Mouse (Mus musculus) E14TG2a.4 (cell line): ENCODE data around the gene C77080.
A peak's percentile ranks its signal among the peaks of the same experiment; 100 is the strongest.

Experiments used
- H3K27me3 ChIP-seq: 2 replicates; pipeline ENCODE4 v1.6.1; 2014; ENCODE audit warnings: low read length, control low read depth; ENCODE audit not compliant: insufficient read depth
- H3K36me3 ChIP-seq: 2 replicates; pipeline ENCODE4 v1.6.1; 2014; ENCODE audit warnings: low read length, control low read depth; ENCODE audit not compliant: insufficient read depth
- H3K4me1 ChIP-seq: replicated peaks from 2 replicates; pipeline ENCODE4 v1.6.1; 2014; ENCODE audit warnings: low read depth, low read length, control low read depth
- H3K4me3 ChIP-seq: replicated peaks from 2 replicates; pipeline ENCODE4 v1.5.1; 2014; ENCODE audit warnings: mild to moderate bottlenecking, low read length
- H3K9me3 ChIP-seq: 2 replicates; pipeline ENCODE4 v1.6.1; 2014; ENCODE audit warnings: low read length, control low read depth
- CTCF ChIP-seq: conservative IDR thresholded peaks from 2 replicates; pipeline ENCODE4 v1.5.1; 2014; ENCODE audit warnings: low read length
- NANOG ChIP-seq: IDR thresholded peaks from 2 replicates; pipeline ENCODE4 v1.6.1; 2014; ENCODE audit warnings: borderline replicate concordance, low read length, mixed read lengths
- POU5F1 ChIP-seq: IDR thresholded peaks from 2 replicates; pipeline ENCODE4 v1.6.1; 2014; ENCODE audit warnings: low read length, borderline replicate concordance

The C77080 gene

DNA sequence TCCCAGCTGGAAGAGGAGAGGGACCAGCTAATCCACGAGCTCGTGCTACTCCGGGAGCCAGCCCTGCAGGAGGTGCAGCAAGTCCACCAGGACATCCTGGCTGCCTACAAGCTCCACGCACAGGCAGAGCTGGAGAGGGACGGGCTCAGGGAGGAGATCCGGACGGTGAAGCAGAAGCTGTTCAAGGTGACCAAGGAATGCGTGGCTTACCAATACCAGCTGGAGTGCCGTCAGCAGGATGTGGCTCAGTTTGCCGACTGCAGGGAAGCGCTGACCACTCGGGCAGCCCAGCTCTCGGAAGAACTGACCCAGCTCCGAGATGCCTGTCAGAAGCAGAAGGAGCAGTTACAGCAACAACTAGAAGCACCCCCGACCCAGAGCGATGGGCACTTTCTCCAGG, 32.5 kb upstream of the C77080 start:
- no peak for TF ChIP-seq NANOG
- TF ChIP-seq CTCF = no peak
- TF ChIP-seq POU5F1 = no peak
- Histone ChIP-seq H3K9me3 (no peaks in the 10 kb centered on the region), H3K4me1 (peaks cover 41% of the 10 kb centered on the region), H3K4me3 (peak overlapping the region; percentile 68), H3K36me3 (no peaks in the 10 kb centered on the region), H3K27me3 (peaks cover 31% of the 10 kb centered on the region)

DNA sequence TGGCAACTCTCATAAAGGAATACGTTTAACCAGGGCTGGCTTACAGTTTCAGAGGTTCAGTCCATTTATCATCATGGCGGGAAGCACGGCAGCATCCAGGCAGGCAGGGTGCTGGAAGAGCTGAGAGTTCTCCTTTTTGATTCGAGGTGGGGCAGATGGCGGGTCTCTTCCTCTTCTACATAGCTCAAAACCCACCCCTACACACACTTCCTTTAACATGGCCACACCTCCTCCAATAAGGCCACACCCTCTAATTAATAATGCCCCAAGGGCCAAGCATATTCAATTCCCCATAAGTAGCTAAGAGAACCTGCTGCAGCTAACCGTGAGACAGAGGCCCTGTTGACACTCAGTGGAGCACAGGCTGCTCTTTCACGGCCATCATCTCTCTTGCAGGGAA, 31.6 kb upstream of the C77080 start:
- H3K4me1 ChIP-seq = peaks cover 37% of the 10 kb centered on the region
- H3K27me3 ChIP-seq = peaks cover 40% of the 10 kb centered on the region
- no peak for TF ChIP-seq POU5F1
- no peak for TF ChIP-seq CTCF
- no peak for TF ChIP-seq NANOG
- H3K4me3 ChIP-seq = peak overlapping the region; percentile 68
- no peaks in the 10 kb centered on the region for H3K36me3 ChIP-seq
- no peaks in the 10 kb centered on the region for H3K9me3 ChIP-seq

DNA sequence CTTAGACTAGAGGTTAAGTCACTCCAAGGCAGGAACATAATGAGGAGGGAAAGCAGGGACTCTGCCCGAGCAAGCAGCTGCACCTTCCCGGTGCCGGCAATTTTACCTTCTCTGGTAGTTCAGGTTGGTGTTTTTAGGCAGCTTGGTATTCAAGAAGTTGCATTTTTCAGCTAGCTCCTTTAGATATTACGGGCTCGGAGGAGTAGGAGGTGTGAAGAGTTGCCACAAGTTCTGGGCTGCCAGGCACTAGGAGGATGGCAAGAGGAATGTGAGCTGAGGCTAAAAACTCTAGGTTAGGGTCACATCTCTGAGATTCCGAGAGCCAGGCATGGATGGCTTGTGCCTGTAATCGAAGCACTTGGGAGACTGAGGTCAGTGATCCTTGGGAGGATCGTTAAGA, 28.5 kb upstream of the C77080 start:
- Histone ChIP-seq H3K4me1 (peaks cover 53% of the 10 kb centered on the region), H3K27me3 (peaks cover 69% of the 10 kb centered on the region), H3K9me3 (no peaks in the 10 kb centered on the region), H3K36me3 (no peaks in the 10 kb centered on the region), H3K4me3 (no peak overlapping the region)
- TF ChIP-seq CTCF = no peak
- TF ChIP-seq POU5F1 = no peak
- TF ChIP-seq NANOG = no peak

DNA sequence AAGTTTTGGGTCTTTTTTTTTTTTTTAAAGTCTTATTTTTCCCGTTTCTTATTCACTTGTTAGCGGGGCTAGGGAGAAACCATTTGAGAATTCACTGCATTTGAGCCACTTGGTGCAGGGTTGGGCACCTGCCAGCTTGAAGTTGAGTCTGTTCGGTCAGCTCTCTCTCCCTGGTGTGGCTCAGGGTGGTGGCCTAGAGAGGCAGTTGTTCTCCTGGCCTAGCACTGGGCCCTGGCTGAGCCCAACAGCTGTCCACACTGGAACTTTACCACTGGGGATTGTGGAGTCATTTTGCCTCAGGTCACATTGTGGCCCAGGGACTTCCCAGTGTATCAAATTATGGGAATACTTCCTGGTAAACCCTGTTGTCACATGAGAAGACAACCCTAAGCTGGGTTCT, 26.9 kb upstream of the C77080 start:
- H3K36me3 ChIP-seq = no peaks in the 10 kb centered on the region
- peaks cover 38% of the 10 kb centered on the region for H3K4me1 ChIP-seq
- peak overlapping the region; percentile 82 for H3K4me3 ChIP-seq
- no peaks in the 10 kb centered on the region for H3K9me3 ChIP-seq
- peaks cover 59% of the 10 kb centered on the region for H3K27me3 ChIP-seq
- TF ChIP-seq NANOG (no peak), CTCF (no peak), POU5F1 (no peak)

DNA sequence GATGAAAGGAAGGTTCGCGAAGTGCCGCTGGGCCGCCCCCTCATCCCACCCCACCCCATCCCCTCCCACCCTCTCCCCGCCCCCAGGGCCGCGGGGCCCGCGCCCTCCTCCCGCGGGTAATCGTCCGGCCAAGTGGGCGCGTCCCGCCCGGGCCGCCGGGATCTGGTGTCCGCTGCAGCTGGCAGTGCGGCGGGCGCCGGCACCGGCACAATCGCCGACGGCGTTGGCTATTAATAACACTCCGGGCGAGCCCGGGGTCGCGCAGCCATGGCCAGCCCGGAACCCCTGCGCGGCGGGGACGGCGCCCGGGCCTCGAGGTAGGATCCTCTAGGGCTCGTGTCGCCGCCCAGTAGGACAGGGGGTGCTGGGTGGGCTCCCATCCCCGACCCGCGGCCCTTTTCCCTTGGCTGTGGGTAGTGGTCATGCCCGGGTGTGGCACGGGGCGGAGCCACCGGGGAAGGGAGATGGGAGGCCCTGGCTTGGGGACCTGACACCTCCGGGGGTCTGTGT, 26.3 kb upstream of the C77080 start, which contains the start of gene Sync:
TSS of gene Sync (plus strand) at position 146 of the 510 bp plus-strand sequence.
- Histone ChIP-seq H3K36me3 (no peaks in the 10 kb centered on the region), H3K27me3 (peaks cover 58% of the 10 kb centered on the region), H3K4me3 (peak within 1 kb of the TSS; percentile 82), H3K4me1 (peaks cover 32% of the 10 kb centered on the region), H3K9me3 (no peaks in the 10 kb centered on the region)
- TF ChIP-seq CTCF = no peak
- no peak for TF ChIP-seq POU5F1
- no peak for TF ChIP-seq NANOG

DNA sequence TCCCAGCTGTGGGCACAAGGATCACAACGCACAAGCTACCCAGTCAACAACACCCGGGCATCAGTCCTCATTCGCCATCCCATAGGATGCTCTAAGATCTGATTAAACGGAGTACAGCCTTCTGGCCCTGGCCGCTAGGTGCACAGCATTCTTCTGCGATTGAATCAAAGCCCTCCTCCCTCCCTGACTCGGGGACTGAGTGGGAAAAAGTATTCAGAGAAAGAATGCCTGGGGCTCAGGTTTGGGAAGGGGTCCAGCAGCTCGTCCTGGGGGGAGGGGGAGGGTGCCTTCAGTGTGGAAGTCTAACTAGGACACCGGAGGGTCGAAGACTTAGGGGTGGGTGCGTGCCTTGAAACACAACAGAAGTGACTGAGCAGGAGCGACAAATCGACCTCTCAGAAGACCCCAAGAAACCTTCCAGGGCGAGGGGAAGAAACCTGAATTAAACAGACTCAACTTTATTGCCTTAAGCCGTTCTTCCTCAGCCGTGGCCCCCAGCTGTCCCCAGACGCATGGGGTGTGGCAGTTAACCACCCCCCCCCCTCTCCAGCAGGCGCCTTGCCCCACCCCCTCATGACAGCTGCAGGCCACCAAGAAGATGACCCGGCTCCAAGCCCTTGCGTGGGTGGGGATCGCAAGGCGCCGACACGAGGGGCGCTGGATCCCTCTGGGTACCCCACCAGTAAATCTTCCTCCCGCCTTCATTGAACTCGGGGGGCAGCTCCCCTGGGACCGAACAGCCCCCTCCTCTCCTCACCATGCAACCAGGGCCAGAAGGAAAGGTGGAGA, 25.7 kb upstream of the C77080 start:
- H3K4me1 ChIP-seq = peaks cover 27% of the 10 kb centered on the region
- H3K4me3 ChIP-seq = peak overlapping the region; percentile 82
- peaks cover 58% of the 10 kb centered on the region for H3K27me3 ChIP-seq
- H3K36me3 ChIP-seq = no peaks in the 10 kb centered on the region
- TF ChIP-seq CTCF = no peak
- TF ChIP-seq NANOG = no peak
- no peak for TF ChIP-seq POU5F1
- H3K9me3 ChIP-seq = no peaks in the 10 kb centered on the region

DNA sequence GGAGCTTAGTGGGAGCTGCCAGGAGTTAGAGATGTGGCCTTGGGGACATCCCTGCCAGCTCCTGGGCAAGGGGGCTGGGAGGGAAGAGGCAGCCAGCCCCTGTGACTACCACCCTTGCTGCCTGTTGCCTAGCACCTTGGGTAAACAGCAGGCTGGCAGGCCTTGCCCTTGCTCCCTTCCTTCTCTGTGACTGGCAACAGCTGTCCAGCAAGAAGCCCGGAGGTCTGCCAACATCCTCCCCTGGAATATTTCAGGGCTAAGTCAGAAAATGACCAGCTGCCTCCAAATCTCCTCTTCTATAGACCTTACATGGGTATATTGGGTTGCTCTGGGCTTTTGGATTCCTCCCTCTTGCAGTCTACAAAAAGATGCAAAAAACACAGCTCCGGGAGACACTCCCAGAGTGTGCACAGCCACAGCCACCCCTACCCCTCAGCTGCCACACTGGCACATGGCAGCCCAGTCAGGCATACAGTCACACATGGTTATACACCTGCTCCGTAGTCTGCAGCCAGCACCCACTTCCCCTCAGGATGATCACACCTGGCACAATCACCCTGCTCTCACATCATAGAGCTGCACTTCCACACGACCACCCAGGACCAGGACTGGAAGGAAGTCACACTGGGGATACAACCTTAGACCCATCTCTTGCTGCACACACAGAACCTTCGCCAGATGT, 24.9 kb upstream of the C77080 start:
- Histone ChIP-seq H3K4me3 (peak overlapping the region; percentile 82; the same call in 1 of the 2 replicates), H3K27me3 (peaks cover 58% of the 10 kb centered on the region), H3K9me3 (no peaks in the 10 kb centered on the region), H3K4me1 (peaks cover 27% of the 10 kb centered on the region), H3K36me3 (no peaks in the 10 kb centered on the region)
- TF ChIP-seq CTCF = no peak
- no peak for TF ChIP-seq POU5F1
- no peak for TF ChIP-seq NANOG

DNA sequence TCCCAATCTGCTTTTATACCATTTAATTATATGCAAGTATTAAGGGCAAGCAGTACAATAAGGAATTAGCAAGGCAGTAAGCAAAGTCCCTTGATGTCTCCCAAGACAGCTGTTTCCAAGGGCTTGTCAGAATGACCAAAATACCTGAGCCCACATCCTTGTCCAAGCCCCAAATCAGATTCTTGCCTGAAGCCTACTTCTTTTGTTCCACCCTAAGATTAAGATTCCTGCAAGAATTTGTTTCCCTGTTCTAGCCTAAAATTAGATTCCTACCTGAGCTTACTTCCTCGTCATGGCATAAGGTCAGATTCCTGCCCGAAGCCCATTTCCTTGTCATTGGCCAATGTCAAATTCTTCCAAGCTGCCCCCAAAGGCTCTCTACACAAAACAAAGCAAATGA, 23.5 kb upstream of the C77080 start:
- TF ChIP-seq CTCF (no peak), NANOG (no peak), POU5F1 (no peak)
- H3K4me3 ChIP-seq = no peak overlapping the region
- H3K36me3 ChIP-seq = no peaks in the 10 kb centered on the region
- H3K27me3 ChIP-seq = peaks cover 53% of the 10 kb centered on the region
- peaks cover 27% of the 10 kb centered on the region for H3K4me1 ChIP-seq
- no peaks in the 10 kb centered on the region for H3K9me3 ChIP-seq

DNA sequence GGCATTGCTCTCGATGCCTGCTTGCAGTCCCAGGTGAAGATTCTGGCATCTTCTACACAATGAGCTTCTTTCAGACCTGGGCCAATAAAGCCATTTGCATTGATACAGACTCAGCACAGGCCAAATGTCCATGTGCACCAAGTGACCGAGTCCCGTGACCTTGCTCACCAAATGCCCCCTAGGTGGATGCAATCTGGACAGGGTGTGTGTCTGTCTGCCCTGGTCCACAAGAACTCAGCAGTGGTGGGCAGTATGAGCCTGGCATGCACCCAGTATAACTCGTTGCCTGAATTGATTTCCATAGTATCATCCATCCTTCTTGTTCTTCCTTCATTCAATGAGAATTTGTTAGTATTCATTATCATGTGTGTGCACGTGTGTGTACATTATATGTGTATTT, 22.0 kb upstream of the C77080 start:
- TF ChIP-seq CTCF (no peak), NANOG (no peak)
- peaks cover 41% of the 10 kb centered on the region for H3K27me3 ChIP-seq
- H3K36me3 ChIP-seq = no peaks in the 10 kb centered on the region
- no peaks in the 10 kb centered on the region for H3K9me3 ChIP-seq
- no peak overlapping the region for H3K4me3 ChIP-seq
- peaks cover 26% of the 10 kb centered on the region for H3K4me1 ChIP-seq
